Mouse (Mus musculus) small intestine, adult 2 months (tissue): Measurements from ENCODE around the gene Stab1.

Experiments
- CTCF ChIP-seq: fragments of 200-500 bp; IDR thresholded peaks from 2 replicates; pipeline ENCODE4 v1.5.1; 2012; ENCODE audit warnings: low read depth, mild to moderate bottlenecking, control low read depth, inconsistent platforms, low read length, moderate library complexity, mixed read lengths; ENCODE audit not compliant: insufficient replicate concordance, insufficient read length; ENCODE audit errors: extremely low read depth
- POLR2A ChIP-seq: fragments of 200-500 bp; IDR thresholded peaks from 2 replicates; pipeline ENCODE4 v1.6.1; 2012; ENCODE audit warnings: low read depth, mild to moderate bottlenecking, control low read depth, inconsistent platforms, low read length, moderate library complexity

GRCm38 (mm10) chr14:31209133-31209557 lies 40.7 kb upstream of the Stab1 start:
- TF ChIP-seq CTCF (no peak), POLR2A (no peak)
